Mouse (Mus musculus) olfactory bulb, adult 2 months (tissue): ENCODE results near the gene 2210011C24Rik. TPM values are rescaled to one million over a fixed set of nuclear protein-coding genes. Genes with fewer than 3 reads are reported as not detected.

Experiments used
- H3K27ac ChIP-seq: fragments of 200-500 bp; 2 replicates; pipeline ENCODE4 v1.5.1; 2012; ENCODE audit warnings: low read depth, low read length; ENCODE audit not compliant: insufficient read depth
- H3K4me1 ChIP-seq: fragments of 200-500 bp; 2 replicates; pipeline ENCODE4 v1.6.1; 2012; ENCODE audit warnings: low read length; ENCODE audit not compliant: control insufficient read depth, insufficient read depth
- H3K4me3 ChIP-seq: fragments of 200-500 bp; 2 replicates; pipeline ENCODE4 v1.5.1; 2012; ENCODE audit warnings: mild to moderate bottlenecking, low read depth, low read length, moderate library complexity; ENCODE audit not compliant: insufficient read depth
- CTCF ChIP-seq: fragments of 200-500 bp; IDR thresholded peaks from 2 replicates; pipeline ENCODE4 v1.5.1; 2012; ENCODE audit warnings: low read depth, mild to moderate bottlenecking, low read length, moderate library complexity; ENCODE audit not compliant: insufficient read depth
- POLR2A ChIP-seq: fragments of 200-500 bp; IDR thresholded peaks from 2 replicates; pipeline ENCODE4 v1.6.1; 2012; ENCODE audit warnings: mild to moderate bottlenecking, low read depth, low read length, moderate library complexity; ENCODE audit not compliant: insufficient read depth
- WGBS: fragments of 180-500 bp; shearing (Covaris S2); methylation state at CpG from one replicate; pipeline ENCODE4 v1.1.7; 2018; 5-methylcytosine and 5-hydroxymethylcytosine counted together
- polyA plus RNA-seq: library from polyadenylated mRNA; stranded (reverse); fragments of >200 nt; gene quantifications from 2 replicates; pipeline ENCODE4 v1.2.4, GENCODE M21; 2012; ENCODE audit warnings: low replicate concordance; ENCODE audit not compliant: missing spikeins, insufficient read depth, insufficient read length

Gene 2210011C24Rik
- polyA plus RNA-seq, 1 experiment = not detected

DNA sequence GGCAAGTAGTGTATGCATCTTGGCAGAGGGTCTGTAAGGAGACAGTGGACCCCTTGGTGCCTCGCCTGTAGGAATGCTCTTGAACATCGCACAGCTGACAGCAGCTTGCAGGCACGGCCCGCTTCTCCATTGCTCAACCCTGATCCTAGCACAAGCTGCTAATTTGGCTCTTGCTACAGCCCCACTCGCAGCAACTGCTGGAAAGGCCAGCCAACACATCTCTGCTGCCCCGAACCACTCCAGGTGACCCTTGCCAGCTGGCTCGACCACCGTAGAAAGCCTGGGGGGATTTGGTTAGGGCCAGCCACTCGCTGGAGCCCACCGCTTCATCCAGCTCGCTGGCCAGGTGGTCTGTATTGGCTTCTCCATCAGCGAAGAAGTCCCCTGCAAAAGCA, 31.0 kb upstream of the 2210011C24Rik start:
- peaks cover 15% of the 10 kb centered on the region for H3K4me1 ChIP-seq
- H3K4me3 ChIP-seq = peak overlapping the region; percentile 41; the same call in 1 of the 2 replicates
- TF ChIP-seq POLR2A = no peak
- TF ChIP-seq CTCF = no peak
- WGBS = 44% methylated on average over 12 of the region's 12 CpGs
- no peak overlapping the region for H3K27ac ChIP-seq

DNA sequence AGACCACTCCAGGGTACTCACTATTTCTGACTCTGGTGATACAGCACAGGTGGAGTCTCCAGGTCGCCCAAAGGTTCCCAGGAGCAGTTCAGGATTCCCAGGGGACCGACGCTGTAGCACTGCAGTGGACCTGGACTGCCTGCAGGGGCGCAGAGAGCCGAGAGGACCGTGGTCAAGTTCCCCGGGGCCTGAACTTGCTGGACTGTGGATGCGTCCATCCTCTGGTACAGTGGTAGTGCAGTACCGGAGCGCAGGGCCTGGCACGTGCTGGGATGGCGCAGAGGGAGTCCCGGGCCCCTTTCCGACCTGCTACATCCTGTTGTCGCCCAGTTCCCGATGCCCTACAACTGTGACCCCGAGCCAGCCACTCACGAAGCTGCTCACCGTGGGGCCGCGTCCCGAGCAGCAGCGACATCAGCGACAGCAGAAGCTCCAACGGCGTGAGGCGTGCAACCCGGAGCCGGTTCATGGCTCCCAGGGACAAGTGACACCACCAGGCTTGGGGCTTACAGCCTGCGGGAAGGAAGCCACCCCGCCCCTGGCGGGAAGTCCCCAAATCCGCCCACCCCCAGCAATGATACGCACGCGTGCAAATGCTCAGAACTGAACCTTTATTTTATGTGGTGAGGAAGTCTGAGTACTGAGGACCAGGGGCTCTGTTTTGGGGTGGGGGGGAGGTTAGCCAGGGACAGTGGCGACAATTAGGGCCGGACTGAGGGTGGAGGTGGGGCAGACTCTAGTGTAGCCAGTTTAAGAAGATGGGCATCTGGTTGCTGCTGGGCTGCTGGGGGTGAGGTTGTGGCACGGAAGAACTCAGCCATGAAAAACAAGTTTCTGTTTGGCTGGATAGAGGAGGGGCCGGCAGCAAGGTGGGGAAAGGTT, 30.3 kb upstream of the 2210011C24Rik start, which contains the start of gene Il27ra:
TSS of gene Il27ra (minus strand) at position 524 of the 882 bp plus-strand sequence.
- whole genome bisulfite sequencing = 5% methylated on average over 40 of the region's 40 CpGs
- Histone ChIP-seq H3K4me3 (peak within 1 kb of the TSS; percentile 41), H3K27ac (no peak within 1 kb of the TSS), H3K4me1 (peaks cover 15% of the 10 kb centered on the region)
- TF ChIP-seq CTCF = peak; percentile 41; the same call in 1 of the 2 replicates
- no peak for TF ChIP-seq POLR2A

DNA sequence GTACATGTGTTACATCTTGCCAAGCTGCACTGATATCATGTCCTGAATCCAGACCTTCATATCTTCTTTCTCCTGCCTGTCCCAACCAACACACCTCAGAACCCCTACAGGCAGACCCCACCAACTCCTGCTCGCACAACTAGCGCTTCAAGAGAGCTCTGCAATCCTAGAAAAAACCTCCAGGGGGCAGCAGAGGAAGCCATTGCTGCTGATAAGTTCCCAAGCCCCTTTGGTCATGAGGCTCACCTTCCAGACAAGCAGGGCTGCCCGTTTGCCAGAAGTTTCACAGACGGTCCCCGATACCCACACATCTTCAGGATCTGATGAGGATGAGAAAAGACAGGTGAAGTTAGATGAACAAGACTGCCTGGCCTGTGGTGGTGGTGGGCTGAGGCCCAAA, 27.1 kb upstream of the 2210011C24Rik start:
- no peak overlapping the region for H3K4me3 ChIP-seq
- peaks cover 15% of the 10 kb centered on the region for H3K4me1 ChIP-seq
- TF ChIP-seq CTCF = peak; percentile 73
- no peak for TF ChIP-seq POLR2A
- WGBS = 4% methylated on average over 5 of the region's 5 CpGs
- no peak overlapping the region for H3K27ac ChIP-seq

DNA sequence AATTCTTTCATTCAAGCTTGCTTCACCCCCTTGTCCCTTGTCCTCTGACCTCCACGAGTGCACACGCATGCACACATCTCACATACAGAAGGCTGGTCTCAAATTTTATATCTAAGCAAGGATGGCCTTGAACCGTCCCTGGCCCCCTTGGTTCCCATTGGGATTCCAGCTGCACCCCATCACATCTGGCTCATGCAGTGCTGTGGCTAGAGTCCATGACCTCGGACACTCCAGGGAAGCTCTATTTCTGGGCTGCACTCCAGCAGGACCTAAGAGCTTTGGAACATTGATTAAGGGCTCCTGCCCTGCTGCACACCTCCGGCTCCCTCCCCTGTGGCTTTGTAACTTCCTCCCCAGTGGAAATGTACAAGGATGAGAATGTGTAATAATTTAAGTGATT, 26.0 kb upstream of the 2210011C24Rik start:
- WGBS = 72% methylated on average over 5 of the region's 5 CpGs
- TF ChIP-seq POLR2A = no peak
- no peak for TF ChIP-seq CTCF
- Histone ChIP-seq H3K4me3 (no peak overlapping the region), H3K27ac (no peak overlapping the region), H3K4me1 (peaks cover 15% of the 10 kb centered on the region)

DNA sequence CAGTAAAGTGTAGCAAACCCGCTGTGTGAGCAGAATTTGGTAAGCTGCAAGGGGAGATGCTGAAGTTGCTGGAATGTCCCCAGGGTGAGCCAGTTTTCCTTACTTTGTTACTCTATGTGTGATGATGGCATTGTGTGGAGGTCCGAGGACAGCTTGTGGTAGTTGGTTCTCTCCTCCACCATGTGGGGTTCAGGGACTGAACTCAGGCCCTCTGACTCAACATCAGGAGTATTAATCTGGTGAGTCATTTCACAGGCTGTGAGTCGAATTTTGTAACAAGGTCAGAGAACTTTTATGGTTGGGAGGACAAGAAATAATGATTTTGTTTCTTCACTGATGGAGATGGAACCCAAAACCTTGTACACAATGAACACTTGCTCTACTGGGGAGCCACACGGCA, 20.8 kb upstream of the 2210011C24Rik start:
- no peak overlapping the region for H3K27ac ChIP-seq
- 62% methylated on average over 4 of the region's 4 CpGs for WGBS
- 0 out of 2 replicates have a peak, but pooled peaks cover 2% of the 10 kb centered on the region for H3K4me1 ChIP-seq
- no peak for TF ChIP-seq POLR2A
- TF ChIP-seq CTCF = no peak
- H3K4me3 ChIP-seq = no peak overlapping the region

- WGBS = 92% methylated on average over 5 of the region's 5 CpGs
- no peak for TF ChIP-seq CTCF
- no peak for TF ChIP-seq POLR2A
- Histone ChIP-seq H3K27ac (no peak overlapping the region), H3K4me1 (peaks cover 11% of the 10 kb centered on the region), H3K4me3 (no peak overlapping the region)
These were observed 17.3 kb upstream of the 2210011C24Rik start for GRCm38 (mm10) chr8:84029272-84029671.

DNA sequence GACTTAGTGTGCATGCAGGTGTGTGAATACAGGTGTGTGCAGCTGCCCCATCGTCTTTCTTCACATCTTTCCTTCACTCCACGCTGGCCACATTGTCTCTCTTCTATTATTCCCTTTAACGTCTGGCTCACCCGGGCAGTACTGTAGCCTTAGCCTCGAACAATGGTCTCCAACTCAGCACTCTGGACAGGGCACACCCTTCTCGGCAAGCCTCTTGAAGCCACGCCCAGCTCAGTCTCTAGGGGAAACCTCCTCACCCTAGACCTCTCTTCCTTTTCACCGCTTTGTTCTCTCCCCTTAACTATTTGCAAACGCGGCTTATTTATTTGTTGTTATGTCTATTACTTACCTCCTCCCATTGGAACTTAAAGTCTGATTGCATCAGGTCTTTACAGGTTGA, 15.5 kb upstream of the 2210011C24Rik start:
- Histone ChIP-seq H3K4me1 (peaks cover 10% of the 10 kb centered on the region), H3K4me3 (no peak overlapping the region), H3K27ac (no peak overlapping the region)
- TF ChIP-seq CTCF (no peak), POLR2A (no peak)
- 34% methylated on average over 10 of the region's 10 CpGs for WGBS

- under 1% methylated on average over 41 of the region's 41 CpGs for WGBS
These were observed 13.9 kb upstream of the 2210011C24Rik start for GRCm38 (mm10) chr8:84025863-84026262.

GRCm38 (mm10) chr8:84024171-84024570, 12.2 kb upstream of the 2210011C24Rik start:
- H3K4me3 ChIP-seq = no peak overlapping the region

More at GRCm38 (mm10) chr8:84025863-84026262, 13.9 kb upstream of the 2210011C24Rik start:
- Histone ChIP-seq H3K27ac (no peak overlapping the region), H3K4me3 (peak overlapping the region; percentile 31), H3K4me1 (peaks cover 10% of the 10 kb centered on the region)
- TF ChIP-seq CTCF (no peak), POLR2A (no peak)

More at GRCm38 (mm10) chr8:84024171-84024570, 12.2 kb upstream of the 2210011C24Rik start:
- TF ChIP-seq CTCF = peak; percentile 54; the same call in 1 of the 2 replicates
- TF ChIP-seq POLR2A = no peak
- 23% methylated on average over 10 of the region's 10 CpGs for WGBS
- Histone ChIP-seq H3K27ac (no peak overlapping the region), H3K4me1 (peaks cover 10% of the 10 kb centered on the region)
